ENCODE assay signal across 8 mouse cellular contexts in genomic region chr4:74252245-74253105, GRCm38 (mm10). TPM values are rescaled to one million over a fixed set of nuclear protein-coding genes. Genes with fewer than 3 reads are reported as not detected.
A peak's percentile ranks its signal among the peaks of the same experiment; 100 is the strongest.
DNase-seq lines count a peak whose midpoint lies in the region; ATAC-seq and TF ChIP-seq lines count a peak whose summit lies in the region.

No protein-coding gene starts in this region.

- no peak for TF ChIP-seq CTCF in intestine, postnatal 0 days (IDR thresholded peaks at IDR 0.05; ENCODE audit: low read depth)
- no peak for TF ChIP-seq CTCF in liver, adult 2 months (IDR thresholded peaks at IDR 0.05; ENCODE audit: low read depth, low read length)
- no peak for TF ChIP-seq CTCF in midbrain, postnatal 0 days (IDR thresholded peaks at IDR 0.05)

- H3K4me2 ChIP-seq in intestine, postnatal 0 days (replicated peaks; ENCODE audit: low read depth), result peak overlapping the region; percentile 89
- H3K4me2 ChIP-seq in midbrain, postnatal 0 days (ENCODE audit: low read depth, low read length, poor library complexity, severe bottlenecking), result peak overlapping the region; percentile 58

- peak overlapping the region; percentile 88 for H3K9ac ChIP-seq in intestine, postnatal 0 days (ENCODE audit: low read depth, low read length)
- H3K9ac ChIP-seq in liver, adult 2 months (ENCODE audit: low read depth, low read length), result peak overlapping the region; percentile 88
- H3K9ac ChIP-seq in midbrain, postnatal 0 days (replicated peaks; ENCODE audit: low read length, poor library complexity, severe bottlenecking), result peak overlapping the region; percentile 87

- DNase-seq in thymus, postnatal 0 days (ENCODE audit: low spot score), result peak; percentile 40
- no peak for DNase-seq in thymus, postnatal 36 days
- peak; percentile 24 for DNase-seq in brain, embryonic 18.5 days (ENCODE audit: low read depth, low spot score)
- peak; percentile 28 for DNase-seq in forelimb bud, embryonic 11.5 days (ENCODE audit: low read depth, low spot score)
- DNase-seq in liver, adult 2 months (ENCODE audit: extremely low read depth, low read depth, low spot score), result peak; percentile 72
- peak; percentile 68 for DNase-seq in midbrain, postnatal 0 days (ENCODE audit: low spot score)
- DNase-seq in retina, postnatal 1 day, result no peak

- peaks cover 8% of the 10 kb centered on the region; the same call in 1 of the 2 replicates for H3K79me2 ChIP-seq in liver, adult 2 months (ENCODE audit: control insufficient read depth, insufficient read depth, low read length)

- H3K27ac ChIP-seq in intestine, postnatal 0 days (ENCODE audit: low read depth, low read length), result peak overlapping the region; percentile 88
- peak overlapping the region; percentile 75 for H3K27ac ChIP-seq in liver, adult 2 months (replicated peaks; ENCODE audit: insufficient read depth, low read depth, low read length)
- peak overlapping the region; percentile 84 for H3K27ac ChIP-seq in midbrain, postnatal 0 days (ENCODE audit: low read depth, low read length)

- no peaks in the 10 kb centered on the region for H3K36me3 ChIP-seq in intestine, postnatal 0 days (ENCODE audit: control insufficient read depth, insufficient read depth)
- H3K36me3 ChIP-seq in liver, adult 2 months (ENCODE audit: control insufficient read depth, insufficient read depth, low read length), result no peaks in the 10 kb centered on the region
- no peaks in the 10 kb centered on the region for H3K36me3 ChIP-seq in midbrain, postnatal 0 days (ENCODE audit: insufficient read depth, low read length)

- H3K4me3 ChIP-seq in intestine, postnatal 0 days (ENCODE audit: low read depth, low read length), result peak overlapping the region; percentile 98
- H3K4me3 ChIP-seq in liver, adult 2 months (ENCODE audit: insufficient read depth, low read depth, low read length), result peak overlapping the region; percentile 91
- peak overlapping the region; percentile 95 for H3K4me3 ChIP-seq in midbrain, postnatal 0 days (ENCODE audit: low read depth, low read length)

- H3K27me3 ChIP-seq in intestine, postnatal 0 days (replicated peaks; ENCODE audit: control insufficient read depth, insufficient read depth, low read length), result no peaks in the 10 kb centered on the region
- H3K27me3 ChIP-seq in liver, adult 2 months (ENCODE audit: control insufficient read depth, insufficient read depth, low read length), result no peaks in the 10 kb centered on the region
- H3K27me3 ChIP-seq in midbrain, postnatal 0 days (ENCODE audit: insufficient read depth, low read length), result no peaks in the 10 kb centered on the region

- TF ChIP-seq POLR2A in liver, adult 2 months (IDR thresholded peaks at IDR 0.05; ENCODE audit: extremely low read depth, insufficient read depth, low read length), result no peak

- H3K9me3 ChIP-seq in intestine, postnatal 0 days (ENCODE audit: control insufficient read depth), result no peaks in the 10 kb centered on the region
- H3K9me3 ChIP-seq in midbrain, postnatal 0 days (ENCODE audit: low read length), result no peaks in the 10 kb centered on the region

- H3K4me1 ChIP-seq in intestine, postnatal 0 days (replicated peaks; ENCODE audit: control insufficient read depth, insufficient read depth, low read length), result no peaks in the 10 kb centered on the region
- peaks cover 2% of the 10 kb centered on the region for H3K4me1 ChIP-seq in liver, adult 2 months (ENCODE audit: control insufficient read depth, insufficient read depth, low read length)
- H3K4me1 ChIP-seq in midbrain, postnatal 0 days (ENCODE audit: insufficient read depth, low read length), result no peaks in the 10 kb centered on the region

- ATAC-seq in intestine, postnatal 0 days, result peak; percentile 14; the same call in 1 of the 2 replicates
- peak; percentile 48 for ATAC-seq in midbrain, postnatal 0 days (ENCODE audit: low FRiP score)

- WGBS in intestine, postnatal 0 days, result under 1% methylated on average over 46 of the region's 46 CpGs
- WGBS in liver, adult 2 months, result 1% methylated on average over 46 of the region's 46 CpGs
- whole genome bisulfite sequencing in midbrain, postnatal 0 days, result 1% methylated on average over 46 of the region's 46 CpGs

RNA-seq across cellular contexts. Expression of gene Kdm4c, which starts 10.2 kb away (rescaled TPM):
- polyA plus RNA-seq in thymus, postnatal 0 days (2015; fragmentation: Nextera tagmentation; extraction: Ambion mirVana), result 16.1 and 17.2 TPM in 2 replicates
- polyA plus RNA-seq in intestine, postnatal 0 days (2015; fragmentation: Nextera tagmentation; extraction: Ambion mirVana), result 6.5 and 7.0 TPM in 2 replicates
- 7.7 and 8.7 TPM in 2 replicates for total RNA-seq in liver, adult 2 months (2014; rRNA removed)
- polyA plus RNA-seq in liver, adult 2 months (2012; rRNA removed), result 0.65 and 0.81 TPM in 2 replicates
- 15.7 and 21.4 TPM in 2 replicates for total RNA-seq in midbrain, postnatal 0 days (2014; rRNA removed)
- polyA plus RNA-seq in midbrain, postnatal 0 days (2015; fragmentation: Nextera tagmentation; extraction: Ambion mirVana), result 7.9 and 9.7 TPM in 2 replicates

Comparison
In these comparisons a context has a peak if more than half of its experiments do, and no peak if none do; other contexts are left out.
1. DNase-seq: peak in thymus, postnatal 0 days (single experiment), brain, embryonic 18.5 days (single experiment), forelimb bud, embryonic 11.5 days (single experiment), liver, adult 2 months (single experiment) and midbrain, postnatal 0 days (single experiment); none in thymus, postnatal 36 days (0 of 2) and retina, postnatal 1 day (single experiment).
2. Peak in every context shown above with its lines, with median percentiles within 50 percentile points of each other: H3K27ac ChIP-seq, H3K4me3 ChIP-seq and H3K9ac ChIP-seq.